Mouse (Mus musculus) hindbrain, embryonic 12.5 days (tissue): ENCODE measurements at regions not wholly inside any gene's neighbourhood (a gene's known extent, or its start where the extent isn't known, plus 50 kb on each side); places are given as distances from the start of the nearest gene placed in this dataset.

Experiments used
- ATAC-seq: fragments of 200-750 bp; cut with Nextera tagmentation; 2 replicates; pipeline ENCODE4 v1.8.0; 2017; ENCODE audit warnings: moderate TSS enrichment; ENCODE audit not compliant: low FRiP score
- H3K27ac ChIP-seq: fragments of 300-500 bp; sonication (generic); 2 replicates; pipeline ENCODE4 v1.5.1; 2016; ENCODE audit warnings: mild to moderate bottlenecking
- H3K27me3 ChIP-seq: fragments of 300-500 bp; sonication (generic); 2 replicates; pipeline ENCODE4 v1.6.1; 2016; ENCODE audit warnings: mild to moderate bottlenecking
- H3K36me3 ChIP-seq: fragments of 300-500 bp; sonication (generic); 2 replicates; pipeline ENCODE4 v1.6.1; 2016; ENCODE audit warnings: mild to moderate bottlenecking
- H3K4me1 ChIP-seq: fragments of 300-500 bp; sonication (generic); 2 replicates; pipeline ENCODE4 v1.6.1; 2016
- H3K4me2 ChIP-seq: fragments of 300-500 bp; sonication (generic); replicated peaks from 2 replicates; pipeline ENCODE4 v1.6.1; 2016; ENCODE audit warnings: mild to moderate bottlenecking
- H3K4me3 ChIP-seq: fragments of 300-500 bp; sonication (generic); 2 replicates; pipeline ENCODE4 v1.5.1; 2016; ENCODE audit warnings: mild to moderate bottlenecking
- H3K9ac ChIP-seq: fragments of 300-500 bp; sonication (generic); 2 replicates; pipeline ENCODE4 v1.6.1; 2016; ENCODE audit warnings: mild to moderate bottlenecking, moderate library complexity
- H3K9me3 ChIP-seq: fragments of 300-500 bp; sonication (generic); replicated peaks from 2 replicates; pipeline ENCODE4 v1.6.1; 2016; ENCODE audit warnings: mild to moderate bottlenecking
- WGBS: fragments of 180-500 bp; shearing (Covaris S2); methylation state at CpG from one replicate; pipeline ENCODE4 v1.1.7; 2016; 5-methylcytosine and 5-hydroxymethylcytosine counted together

- Histone ChIP-seq H3K9me3 (no peaks in the 10 kb centered on the region), H3K9ac (no peak overlapping the region), H3K27ac (no peak overlapping the region), H3K36me3 (no peaks in the 10 kb centered on the region), H3K27me3 (no peaks in the 10 kb centered on the region), H3K4me1 (no peaks in the 10 kb centered on the region), H3K4me2 (no peak overlapping the region), H3K4me3 (no peak overlapping the region)
- no peak for ATAC-seq
- 71% methylated on average over 1 of the region's 1 CpGs for WGBS
Measured at GRCm38 (mm10) chr1:169374686-169375085, 156.6 kb downstream of the Nuf2 start.

DNA sequence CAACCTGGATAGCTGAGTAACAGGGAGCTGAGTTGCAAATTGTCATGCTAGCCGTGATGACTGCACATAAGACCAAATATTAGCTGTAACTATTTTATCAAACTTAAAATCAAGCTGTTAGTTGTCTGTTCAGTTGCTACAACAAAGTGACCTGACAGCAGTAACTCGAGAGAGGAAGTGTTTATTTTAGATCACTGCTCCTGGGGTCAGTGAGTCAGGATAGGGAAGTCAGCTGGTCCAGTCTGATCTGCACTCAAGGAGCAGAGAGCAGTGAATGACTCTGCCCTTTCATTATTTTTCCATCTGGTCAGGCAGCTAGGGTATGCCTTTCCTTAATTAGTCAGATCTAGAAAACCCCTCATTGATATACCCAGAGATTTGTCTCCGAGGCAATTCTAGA lies 162.5 kb downstream of the Nuf2 start:
- no peak overlapping the region for H3K27ac ChIP-seq
- no peak overlapping the region for H3K9ac ChIP-seq
- H3K4me2 ChIP-seq: no peak overlapping the region
- no peaks in the 10 kb centered on the region for H3K9me3 ChIP-seq
- no peaks in the 10 kb centered on the region for H3K36me3 ChIP-seq
- H3K4me3 ChIP-seq: no peak overlapping the region
- WGBS: 56% methylated on average over 3 of the region's 3 CpGs
- peaks cover 5% of the 10 kb centered on the region for H3K4me1 ChIP-seq
- no peak for ATAC-seq
- no peaks in the 10 kb centered on the region for H3K27me3 ChIP-seq

- WGBS: 61% methylated on average over 10 of the region's 10 CpGs
- Histone ChIP-seq H3K4me2 (no peak overlapping the region), H3K9ac (no peak overlapping the region), H3K9me3 (no peaks in the 10 kb centered on the region), H3K27ac (no peak overlapping the region; the same call in 1 of the 2 replicates), H3K4me1 (peaks cover 5% of the 10 kb centered on the region), H3K4me3 (no peak overlapping the region), H3K27me3 (no peaks in the 10 kb centered on the region), H3K36me3 (no peaks in the 10 kb centered on the region)
- ATAC-seq: peak; percentile 64; the same call in 1 of the 2 replicates
Measured at GRCm38 (mm10) chr1:169367772-169368501, 163.3 kb downstream of the Nuf2 start.

DNA sequence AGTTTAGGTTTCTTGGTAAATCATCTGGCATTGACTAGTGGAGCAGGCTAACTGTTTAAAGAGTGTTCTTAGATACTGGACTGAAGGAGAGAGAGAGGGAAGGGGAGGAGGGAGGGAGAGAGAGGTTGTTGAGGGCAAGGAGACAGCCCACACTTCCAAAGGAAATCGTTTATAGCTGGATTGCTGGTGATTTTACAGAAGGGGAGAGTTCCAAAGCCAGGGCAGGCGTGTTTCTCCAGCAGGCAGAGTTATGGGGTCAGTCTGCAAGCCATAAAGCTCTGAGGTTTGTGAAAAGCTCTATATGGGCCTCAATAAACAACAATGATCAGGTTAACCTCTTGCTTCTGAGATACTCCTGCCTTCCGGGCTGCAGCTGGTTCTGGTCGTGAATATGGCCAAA lies 163.9 kb downstream of the Nuf2 start:
- Histone ChIP-seq H3K27me3 (no peaks in the 10 kb centered on the region), H3K9ac (no peak overlapping the region), H3K9me3 (no peaks in the 10 kb centered on the region), H3K4me2 (no peak overlapping the region), H3K27ac (no peak overlapping the region; the same call in 1 of the 2 replicates), H3K4me1 (peaks cover 5% of the 10 kb centered on the region), H3K36me3 (no peaks in the 10 kb centered on the region), H3K4me3 (no peak overlapping the region)
- WGBS: 55% methylated on average over 4 of the region's 4 CpGs
- ATAC-seq: no peak

DNA sequence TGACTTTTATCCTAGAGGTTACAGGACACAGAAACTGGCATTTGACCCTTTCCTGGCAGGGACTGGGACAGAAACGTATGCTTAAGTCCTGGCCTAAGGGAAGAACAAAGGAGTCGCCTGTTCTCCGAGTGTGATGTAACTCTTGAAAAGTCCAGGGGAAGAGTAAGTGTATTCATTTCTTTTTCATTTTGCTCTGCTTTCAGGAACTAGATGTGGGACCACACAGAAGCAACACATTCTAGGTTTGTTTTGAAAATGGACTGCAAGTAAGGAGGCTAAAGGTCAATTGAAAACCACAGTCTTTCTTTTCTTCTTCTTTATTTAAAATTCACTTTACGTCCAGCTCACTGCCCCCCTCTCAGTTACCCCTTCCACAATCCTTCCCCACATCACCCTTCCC lies 168.7 kb downstream of the Nuf2 start:
- 0 out of 2 replicates have a peak overlapping the region, but pooled peaks have one; percentile 25 for H3K27ac ChIP-seq
- H3K4me3 ChIP-seq: no peak overlapping the region
- WGBS: 37% methylated on average over 4 of the region's 4 CpGs
- no peaks in the 10 kb centered on the region for H3K27me3 ChIP-seq
- H3K4me1 ChIP-seq: peaks cover 3% of the 10 kb centered on the region; the same call in 1 of the 2 replicates
- no peak overlapping the region for H3K9ac ChIP-seq
- no peaks in the 10 kb centered on the region for H3K9me3 ChIP-seq
- H3K36me3 ChIP-seq: no peaks in the 10 kb centered on the region
- no peak overlapping the region for H3K4me2 ChIP-seq
- ATAC-seq: no peak

GRCm38 (mm10) chr1:169357652-169358241 lies 173.5 kb downstream of the Nuf2 start:
- Histone ChIP-seq H3K27me3 (no peaks in the 10 kb centered on the region; the same call in 1 of the 2 replicates), H3K4me1 (peaks cover 8% of the 10 kb centered on the region), H3K36me3 (no peaks in the 10 kb centered on the region), H3K4me3 (no peak overlapping the region), H3K4me2 (no peak overlapping the region), H3K9me3 (no peaks in the 10 kb centered on the region), H3K27ac (no peak overlapping the region), H3K9ac (no peak overlapping the region)
- ATAC-seq: no peak
- 70% methylated on average over 6 of the region's 6 CpGs for WGBS

DNA sequence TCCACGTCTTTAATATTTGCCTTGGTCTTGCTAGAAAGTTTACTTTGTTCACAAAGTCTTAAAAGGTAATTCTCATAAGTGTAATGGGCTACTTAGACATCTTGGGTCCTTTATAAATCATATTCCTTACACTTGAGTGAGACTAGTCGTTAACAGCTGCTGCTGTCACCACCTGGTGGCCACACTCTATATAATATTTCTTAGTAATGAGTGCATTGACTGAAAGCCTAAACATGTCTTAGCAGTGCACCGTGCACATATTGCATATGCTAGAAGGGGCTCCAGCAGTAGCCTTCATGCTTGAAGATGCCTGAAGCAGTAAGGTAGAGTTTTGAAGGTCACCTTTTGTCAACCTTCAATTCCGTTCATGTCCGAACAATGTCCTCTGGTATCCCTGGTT lies 177.2 kb downstream of the Nuf2 start:
- ATAC-seq: no peak
- Histone ChIP-seq H3K9ac (no peak overlapping the region), H3K9me3 (no peaks in the 10 kb centered on the region), H3K4me1 (peaks cover 8% of the 10 kb centered on the region), H3K27ac (no peak overlapping the region), H3K36me3 (no peaks in the 10 kb centered on the region), H3K27me3 (no peaks in the 10 kb centered on the region; the same call in 1 of the 2 replicates), H3K4me3 (no peak overlapping the region), H3K4me2 (no peak overlapping the region)
- 80% methylated on average over 5 of the region's 5 CpGs for WGBS

- Histone ChIP-seq H3K27ac (no peak overlapping the region), H3K4me2 (no peak overlapping the region), H3K9me3 (no peaks in the 10 kb centered on the region), H3K4me1 (no peaks in the 10 kb centered on the region), H3K27me3 (no peaks in the 10 kb centered on the region), H3K9ac (no peak overlapping the region), H3K4me3 (no peak overlapping the region), H3K36me3 (no peaks in the 10 kb centered on the region)
- 62% methylated on average over 2 of the region's 2 CpGs for WGBS
- no peak for ATAC-seq
Measured at GRCm38 (mm10) chr1:169347692-169348091, 183.6 kb downstream of the Nuf2 start.

DNA sequence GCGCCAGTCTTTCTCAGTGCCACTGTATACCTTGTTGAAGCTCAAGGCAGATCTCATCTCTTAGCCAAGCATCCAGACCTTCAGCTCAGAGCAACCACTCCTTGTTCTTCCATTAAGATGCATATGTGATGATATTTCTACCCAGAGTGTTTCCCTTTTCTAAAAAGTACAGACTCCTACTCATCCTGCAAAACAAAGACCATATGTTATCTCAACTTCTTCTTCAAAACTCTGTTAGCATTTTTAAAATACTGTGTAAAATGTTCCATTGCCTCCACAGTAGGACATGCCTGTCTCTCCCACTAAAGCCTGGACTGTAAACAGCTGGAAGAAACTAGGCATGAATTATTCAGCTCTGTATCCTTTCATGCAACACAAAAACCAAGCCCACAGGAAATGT lies 184.4 kb downstream of the Nuf2 start:
- Histone ChIP-seq H3K4me2 (no peak overlapping the region), H3K36me3 (no peaks in the 10 kb centered on the region), H3K9ac (no peak overlapping the region), H3K27ac (no peak overlapping the region), H3K27me3 (no peaks in the 10 kb centered on the region), H3K4me3 (no peak overlapping the region), H3K4me1 (no peaks in the 10 kb centered on the region), H3K9me3 (no peaks in the 10 kb centered on the region)
- ATAC-seq: no peak
- 86% methylated on average over 1 of the region's 1 CpGs for WGBS

GRCm38 (mm10) chr1:169341131-169341530 lies 190.1 kb downstream of the Nuf2 start:
- ATAC-seq: no peak
- H3K4me1 ChIP-seq: no peaks in the 10 kb centered on the region
- H3K9ac ChIP-seq: no peak overlapping the region
- H3K27me3 ChIP-seq: no peaks in the 10 kb centered on the region
- H3K9me3 ChIP-seq: no peaks in the 10 kb centered on the region
- WGBS: 70% methylated on average over 1 of the region's 1 CpGs
- H3K27ac ChIP-seq: no peak overlapping the region
- no peak overlapping the region for H3K4me3 ChIP-seq
- no peaks in the 10 kb centered on the region for H3K36me3 ChIP-seq
- no peak overlapping the region for H3K4me2 ChIP-seq

GRCm38 (mm10) chr1:169338461-169338860 lies 192.8 kb downstream of the Nuf2 start:
- Histone ChIP-seq H3K36me3 (no peaks in the 10 kb centered on the region), H3K9me3 (no peaks in the 10 kb centered on the region), H3K4me1 (no peaks in the 10 kb centered on the region), H3K4me2 (no peak overlapping the region), H3K9ac (no peak overlapping the region), H3K27me3 (no peaks in the 10 kb centered on the region), H3K4me3 (no peak overlapping the region), H3K27ac (no peak overlapping the region)
- ATAC-seq: no peak
- WGBS: 68% methylated on average over 4 of the region's 4 CpGs

GRCm38 (mm10) chr1:169332165-169332564 lies 199.1 kb downstream of the Nuf2 start:
- Histone ChIP-seq H3K4me1 (0 out of 2 replicates have a peak, but pooled peaks cover 4% of the 10 kb centered on the region), H3K9me3 (no peaks in the 10 kb centered on the region), H3K9ac (no peak overlapping the region), H3K36me3 (no peaks in the 10 kb centered on the region), H3K4me3 (no peak overlapping the region), H3K27ac (no peak overlapping the region), H3K4me2 (no peak overlapping the region), H3K27me3 (no peaks in the 10 kb centered on the region)
- WGBS: 90% methylated on average over 5 of the region's 5 CpGs
- no peak for ATAC-seq

DNA sequence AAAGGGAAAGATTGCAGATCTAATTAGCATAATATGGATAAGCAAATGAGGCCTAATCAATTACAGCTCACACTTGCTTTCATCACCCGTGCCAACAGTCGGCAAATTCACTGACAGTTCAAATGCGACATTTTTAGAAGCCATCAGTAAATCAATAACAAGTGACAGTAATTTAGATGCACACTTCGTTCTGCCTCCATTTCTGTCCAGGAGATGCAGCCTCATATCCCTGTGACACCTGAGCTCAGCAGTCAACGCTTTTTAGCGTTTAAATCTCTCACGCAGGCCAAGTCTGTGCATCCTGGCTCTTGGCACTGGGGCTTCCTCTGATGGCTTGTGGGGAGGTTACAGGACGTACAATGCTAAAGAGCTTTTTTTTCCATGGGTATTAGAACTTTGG lies 218.0 kb downstream of the Nuf2 start:
- Histone ChIP-seq H3K27ac (no peak overlapping the region), H3K4me1 (no peaks in the 10 kb centered on the region; the same call in 1 of the 2 replicates), H3K9me3 (no peaks in the 10 kb centered on the region), H3K27me3 (no peaks in the 10 kb centered on the region), H3K9ac (no peak overlapping the region), H3K4me3 (no peak overlapping the region), H3K4me2 (no peak overlapping the region), H3K36me3 (no peaks in the 10 kb centered on the region)
- 67% methylated on average over 8 of the region's 8 CpGs for WGBS
- ATAC-seq: no peak
